Mouse (Mus musculus): ENCODE measurements around the gene Rad51b.

DNA sequence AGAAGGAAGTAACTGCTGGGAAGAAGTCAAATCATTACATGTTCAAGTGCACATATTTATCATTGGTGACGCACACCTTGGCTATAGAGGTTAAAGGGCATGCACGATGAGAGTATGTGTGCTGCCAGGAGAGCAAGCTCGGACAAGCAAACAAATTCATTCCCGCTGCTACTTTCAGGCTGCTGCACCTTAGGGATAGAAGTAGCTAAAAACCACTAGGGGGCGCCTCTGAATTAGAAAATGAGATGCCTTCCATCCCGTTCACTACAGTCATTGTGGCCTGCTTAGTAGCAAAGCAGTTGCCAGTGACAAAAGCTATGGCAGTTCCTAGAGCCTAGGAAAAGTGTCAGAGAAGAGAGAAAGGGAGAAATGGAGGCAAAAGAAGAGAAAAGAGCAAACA, 50.6 kb downstream of the Rad51b start:
- peak; percentile 20; the same call in 1 of the 2 replicates for TF ChIP-seq CTCF (IDR thresholded peaks at IDR 0.05; ENCODE audit: insufficient read depth, low read length)
- no peak for TF ChIP-seq POLR2A (IDR thresholded peaks at IDR 0.05; ENCODE audit: borderline replicate concordance, extremely low read depth, low read depth, low read length)
